Mouse (Mus musculus) urinary bladder, postnatal 25 days (tissue): ENCODE results near the gene Ceacam20.
A peak's percentile ranks its signal among the peaks of the same experiment; 100 is the strongest.
"Not testable (repeated sequence)": the region's sequence is repeated elsewhere in the genome, so short reads cannot be mapped to it uniquely, and the experiment has no call there.

ENCODE experiments used
- DNase-seq: peaks from one replicate; pipeline ENCODE4 v3.0.0; 2022; ENCODE audit warnings: low spot score

Gene Ceacam20

DNA sequence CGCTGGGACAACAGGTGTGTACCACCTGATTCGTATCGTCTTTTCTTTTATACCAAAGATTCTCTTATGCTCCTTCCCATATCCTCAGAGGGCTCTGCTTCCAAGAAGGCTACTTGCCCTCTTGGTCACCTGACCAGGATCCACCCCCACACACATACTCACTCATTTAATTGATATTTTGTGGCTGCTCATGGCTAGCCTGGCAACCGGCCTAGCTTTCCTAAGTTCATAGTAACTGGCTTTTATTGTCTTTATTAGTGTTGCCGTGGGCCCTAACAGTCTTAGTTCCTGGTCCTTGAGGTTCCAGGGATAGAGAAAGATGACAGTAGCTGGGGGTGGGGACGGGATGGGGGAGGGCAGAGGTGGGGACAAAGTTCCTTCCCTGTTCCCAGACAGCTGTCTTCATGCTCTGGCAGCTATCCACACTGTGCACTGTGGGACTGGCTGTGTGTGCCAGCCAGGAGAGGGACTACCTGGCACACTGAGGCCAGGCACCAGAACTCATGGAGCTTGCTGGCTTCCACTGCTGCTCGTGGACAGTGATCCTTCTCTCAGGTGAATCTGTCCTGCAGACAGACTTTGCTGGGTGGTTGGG lies at the start of gene Ceacam20:
Ceacam20 (plus strand) TSS at position 428 of the 595 bp plus-strand sequence.
- DNase-seq: no peak

DNA sequence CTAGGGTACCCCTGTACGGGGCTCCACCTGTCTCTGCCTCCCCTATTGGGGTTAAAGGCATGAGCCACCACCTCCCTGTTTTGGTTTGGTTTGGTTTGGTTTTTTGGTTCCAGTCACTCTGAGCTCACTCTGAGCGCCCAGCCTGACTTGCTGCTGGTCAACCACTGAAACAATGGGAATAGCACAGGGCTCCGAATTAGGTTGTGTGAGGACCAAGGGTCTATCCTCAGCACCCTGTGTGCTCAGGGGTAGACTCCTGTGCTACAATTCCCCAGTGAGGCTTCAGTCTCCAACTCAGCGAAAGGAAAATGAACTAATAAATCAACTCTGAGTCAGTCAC lies 45.1 kb upstream of the Ceacam20 start:
- DNase-seq: no peak

DNA sequence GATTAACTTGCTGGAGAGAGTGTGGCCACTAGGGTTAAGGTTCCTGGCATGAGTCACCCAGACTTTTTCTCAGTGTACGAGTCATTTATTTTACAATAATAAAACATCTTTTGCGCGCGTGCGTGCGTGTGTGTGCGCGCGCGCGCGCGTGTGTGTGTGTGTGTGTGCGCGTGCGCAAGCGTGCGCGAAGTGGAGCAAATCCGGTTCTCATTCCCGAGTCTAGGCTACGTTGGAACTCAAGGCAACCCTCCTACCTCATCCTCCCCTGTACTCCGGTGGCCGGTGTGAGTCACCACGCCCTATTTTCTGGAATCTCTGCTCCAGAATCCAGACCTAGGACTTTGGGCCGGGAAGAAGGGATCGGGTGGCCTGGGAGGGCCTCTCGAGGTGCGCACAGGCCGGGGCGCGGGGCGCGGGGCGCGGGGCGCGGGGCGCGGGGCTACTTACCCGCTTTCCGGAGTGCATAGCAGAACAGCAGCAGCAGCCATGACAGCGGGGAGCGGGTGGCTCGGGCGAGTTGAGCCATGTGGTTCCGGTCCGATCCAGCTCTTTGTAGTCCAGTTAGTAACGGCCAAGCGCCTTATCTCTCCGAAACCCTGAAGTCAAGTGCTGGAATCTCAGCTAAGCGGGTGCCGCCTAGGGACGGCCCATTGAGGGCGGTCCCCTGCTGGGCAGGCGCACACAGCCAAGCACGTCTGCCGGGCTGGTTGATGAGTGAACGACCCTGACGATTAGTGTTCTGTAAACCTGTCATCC lies 44.5 kb upstream of the Ceacam20 start, which contains the start of gene Pvr:
Pvr (minus strand) TSS at position 655 of the 756 bp plus-strand sequence.
- peak; percentile 64 for DNase-seq

DNA sequence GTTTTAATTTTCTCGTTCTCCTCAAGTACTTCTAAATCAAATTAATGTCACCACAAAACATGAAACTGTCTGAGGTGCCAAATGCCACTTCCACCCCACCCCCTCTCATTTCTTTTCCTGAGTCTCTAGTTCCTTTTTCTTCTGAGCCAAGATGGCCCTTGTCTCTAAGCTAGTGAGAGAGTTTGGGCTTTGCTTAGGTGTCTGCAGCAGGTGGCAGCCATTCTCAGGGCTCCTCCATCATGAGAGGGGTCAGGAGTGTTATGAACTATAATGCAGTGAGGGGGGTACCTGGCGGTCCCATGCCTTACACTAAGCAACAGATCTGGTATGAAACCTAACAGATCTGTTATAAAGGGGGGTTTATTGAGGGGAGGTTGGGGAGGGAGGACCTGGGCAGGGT lies 41.9 kb upstream of the Ceacam20 start:
- DNase-seq: no peak

DNA sequence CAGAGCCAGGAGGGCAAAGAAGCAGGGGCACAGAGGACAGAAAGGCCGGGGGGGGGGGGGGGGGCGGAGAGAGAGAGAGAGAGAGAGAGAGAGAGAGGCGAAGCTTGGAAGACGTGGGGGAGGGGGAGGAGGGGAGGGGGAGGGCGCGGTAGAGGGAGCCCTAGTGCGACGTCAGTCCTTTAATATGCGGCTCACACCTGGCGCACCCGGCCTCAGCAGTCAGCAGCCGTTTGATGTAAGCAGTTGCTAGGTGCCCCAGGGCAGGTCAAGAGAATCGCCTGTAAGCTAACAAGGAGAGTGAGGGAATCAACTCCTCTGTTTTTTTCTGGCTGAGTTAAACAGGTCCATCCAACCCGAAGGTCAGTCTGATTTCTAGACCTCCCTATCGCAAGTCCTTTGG lies 41.4 kb upstream of the Ceacam20 start:
- DNase-seq: no peak

DNA sequence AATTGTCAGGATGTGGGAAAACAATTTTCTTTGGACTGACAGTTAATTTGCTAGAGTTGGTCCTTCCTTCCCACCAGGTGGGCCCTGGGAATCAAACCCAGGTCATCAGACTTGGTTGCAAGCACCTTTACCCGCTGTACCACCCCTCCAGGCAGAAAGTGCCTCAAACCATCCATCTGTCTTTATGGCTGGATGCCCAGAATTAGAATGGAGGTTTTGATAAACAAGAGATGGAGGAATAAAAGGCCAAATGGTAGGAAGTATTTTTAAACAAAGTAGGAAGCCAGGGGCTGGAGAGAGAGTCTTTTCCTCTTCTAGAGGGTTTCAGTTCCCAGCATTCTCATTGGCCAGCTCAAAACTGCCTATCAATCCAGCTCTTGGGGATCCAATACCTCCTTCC lies 39.8 kb upstream of the Ceacam20 start:
- no peak for DNase-seq

DNA sequence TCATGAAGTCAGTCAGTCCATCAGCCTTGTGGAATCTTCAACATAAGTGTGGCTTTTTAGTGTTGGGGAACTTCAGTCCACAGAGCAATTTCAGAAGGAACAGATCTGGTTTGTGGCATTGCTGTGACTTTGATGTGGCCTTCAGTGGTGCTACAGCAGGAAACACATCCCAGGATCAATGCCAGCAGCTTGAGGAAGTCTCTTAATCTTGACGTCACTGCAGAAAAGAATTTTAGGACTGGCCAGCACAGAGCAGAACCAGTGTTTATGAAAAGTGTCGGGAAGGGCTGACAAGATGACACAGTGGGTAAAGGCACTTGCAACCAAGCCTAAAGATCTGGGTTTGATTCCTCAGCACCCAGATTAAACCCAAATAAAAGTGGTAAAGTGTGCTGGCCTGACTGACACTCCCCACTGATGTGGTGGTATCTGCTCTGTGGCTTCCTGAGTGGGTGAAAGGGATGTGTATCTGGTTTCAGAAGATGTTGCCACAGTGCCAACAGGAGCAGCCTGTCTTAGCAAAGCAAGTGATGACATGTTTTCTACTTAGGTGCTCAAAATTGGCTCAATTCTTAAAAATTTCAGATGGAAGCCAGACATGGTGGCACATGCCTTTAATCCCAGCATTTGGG lies 38.2 kb upstream of the Ceacam20 start:
- no peak for DNase-seq

DNA sequence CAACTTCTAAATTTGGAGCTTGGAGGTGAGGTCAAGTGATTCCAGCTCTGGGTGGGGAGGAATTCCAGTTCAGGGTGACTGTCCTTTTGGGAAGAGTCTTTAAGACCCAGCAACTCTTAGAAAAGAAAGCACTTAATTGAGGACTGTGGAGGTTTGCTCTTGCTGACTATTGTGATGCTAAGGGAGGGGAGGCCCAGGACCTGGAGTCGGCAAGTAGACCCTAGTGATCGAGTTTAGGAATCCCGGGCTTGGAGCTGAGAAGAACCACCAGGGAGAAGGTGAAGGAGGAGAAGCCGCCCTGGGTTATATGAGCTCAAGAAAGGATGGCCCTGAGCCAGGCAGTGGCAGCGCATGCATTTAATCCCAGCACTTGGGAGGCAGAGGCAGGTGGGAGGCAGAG lies 36.7 kb upstream of the Ceacam20 start:
- DNase-seq: no peak

DNA sequence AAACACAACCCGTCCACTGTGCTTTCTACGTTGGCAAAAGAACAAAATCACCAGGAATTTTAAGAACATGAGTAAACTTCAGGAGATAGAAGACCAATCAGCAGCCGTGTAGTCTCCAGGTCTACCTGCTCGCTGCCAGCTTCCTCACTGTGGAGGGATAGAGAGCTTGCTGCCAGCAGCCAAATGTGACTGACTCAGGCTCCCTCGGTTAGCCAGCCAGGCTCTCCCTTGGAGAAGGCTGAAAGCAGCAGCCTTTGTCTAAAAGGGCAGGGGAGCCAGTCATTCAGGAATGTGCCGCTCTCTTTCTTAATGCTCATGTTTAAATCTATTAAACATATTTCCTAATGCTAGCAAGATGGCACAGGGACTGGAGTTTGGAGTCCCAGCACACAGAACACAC lies 34.7 kb upstream of the Ceacam20 start:
- not testable (repeated sequence) for DNase-seq

DNA sequence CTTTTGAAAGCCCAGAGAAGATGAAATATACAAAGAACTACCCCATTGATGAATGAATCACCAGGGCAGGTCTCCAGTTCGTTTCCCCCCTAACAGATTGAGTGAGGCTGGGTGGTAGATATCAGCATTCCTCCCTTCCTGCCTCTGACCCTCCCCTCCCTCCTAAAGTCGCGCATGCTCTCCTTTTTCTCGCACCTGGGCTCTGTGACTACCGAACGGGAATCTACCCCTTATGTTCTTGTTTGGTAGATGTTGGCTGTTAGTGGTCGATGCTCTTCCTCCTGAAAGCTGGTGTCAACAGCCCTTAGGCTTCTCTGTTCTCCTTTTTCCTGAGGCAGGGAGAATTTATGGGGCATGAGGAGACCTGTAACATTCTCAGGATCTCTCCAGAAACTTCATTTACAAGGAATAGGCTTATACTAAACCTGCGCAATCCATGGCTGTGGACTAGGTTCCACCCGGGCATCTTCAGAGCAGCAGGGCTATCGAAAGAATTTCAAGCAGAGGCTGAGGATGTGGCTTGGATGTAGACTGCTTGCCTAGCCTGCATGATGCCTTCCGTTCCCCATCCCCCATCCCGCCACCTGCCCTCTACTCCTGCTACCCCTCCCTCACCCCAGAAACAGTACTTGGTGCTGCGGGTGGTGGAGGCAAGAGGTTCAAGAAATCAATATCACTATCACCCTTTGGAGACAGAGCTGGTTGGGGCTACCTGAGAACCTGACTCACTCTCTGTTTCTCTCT lies 32.9 kb upstream of the Ceacam20 start:
- DNase-seq: no peak

DNA sequence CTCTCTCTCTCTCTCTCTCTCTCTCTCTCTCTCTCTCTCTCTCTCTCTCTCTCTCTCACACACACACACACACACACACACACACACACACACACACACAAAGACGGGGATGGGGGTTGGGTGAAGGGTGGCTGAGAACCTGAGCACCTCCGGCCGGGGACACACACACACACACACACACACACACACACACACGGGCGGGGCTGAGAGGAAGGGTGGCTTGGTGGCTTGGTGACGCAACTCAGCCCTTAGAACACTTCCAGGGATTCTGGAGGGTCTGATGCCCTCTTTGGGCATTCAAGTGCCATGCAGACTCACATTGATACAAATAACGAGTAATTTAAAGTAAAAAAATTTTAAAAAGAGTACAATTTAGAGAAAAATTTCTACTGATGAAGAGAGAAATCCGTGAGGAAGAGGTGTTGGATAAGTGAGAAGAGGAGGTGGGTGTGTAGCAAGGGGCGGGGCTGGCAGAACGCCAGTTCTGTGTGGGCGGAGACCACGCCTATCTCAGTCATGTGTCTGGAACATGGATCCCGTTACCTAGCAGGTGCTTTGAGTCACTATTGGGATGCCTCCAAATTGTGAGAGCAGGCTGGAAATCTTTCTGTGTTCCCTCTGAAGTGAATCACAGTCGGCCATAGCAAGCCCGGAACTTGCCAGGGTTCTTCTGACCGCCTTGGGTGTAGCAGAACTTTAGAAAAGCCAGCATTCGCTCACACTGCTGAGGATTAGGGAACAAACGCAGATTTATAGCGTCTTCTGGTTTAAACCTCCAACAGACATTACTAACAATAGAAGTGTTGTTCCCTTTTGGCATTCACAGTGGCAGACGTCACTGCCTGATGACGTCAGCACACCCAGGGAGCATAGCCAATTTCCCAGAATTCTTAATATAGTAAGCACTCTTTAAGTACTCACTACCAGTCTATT lies 32.1 kb upstream of the Ceacam20 start:
- peak; percentile 66 for DNase-seq

DNA sequence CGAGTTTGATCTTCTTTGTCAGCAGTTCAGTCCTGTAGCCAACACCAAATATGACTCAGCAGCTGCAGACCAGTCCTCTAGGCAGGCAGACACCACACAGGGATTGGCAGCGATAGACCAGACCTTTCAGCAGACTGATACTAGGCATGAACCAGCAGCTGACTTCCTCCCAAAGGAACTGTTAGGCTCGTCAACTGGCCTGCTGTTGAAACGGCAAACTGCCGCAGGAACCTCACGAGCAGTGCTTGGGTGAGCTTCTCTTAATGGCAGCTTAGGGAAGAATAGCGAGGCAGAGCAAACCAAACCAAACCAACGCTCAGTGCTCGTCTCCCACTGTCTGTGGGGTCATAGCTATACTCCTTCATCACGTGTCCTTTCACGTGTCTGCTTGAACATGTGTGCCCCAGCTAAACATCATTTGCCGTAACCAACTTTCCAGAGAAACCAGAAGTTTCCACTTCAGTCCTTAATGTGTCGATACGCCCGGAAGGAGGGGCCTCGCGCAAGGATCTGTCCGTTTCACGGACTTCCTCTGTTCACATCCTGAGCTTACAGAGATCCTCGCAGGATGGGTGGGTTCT lies 30.0 kb upstream of the Ceacam20 start:
- DNase-seq: no peak

DNA sequence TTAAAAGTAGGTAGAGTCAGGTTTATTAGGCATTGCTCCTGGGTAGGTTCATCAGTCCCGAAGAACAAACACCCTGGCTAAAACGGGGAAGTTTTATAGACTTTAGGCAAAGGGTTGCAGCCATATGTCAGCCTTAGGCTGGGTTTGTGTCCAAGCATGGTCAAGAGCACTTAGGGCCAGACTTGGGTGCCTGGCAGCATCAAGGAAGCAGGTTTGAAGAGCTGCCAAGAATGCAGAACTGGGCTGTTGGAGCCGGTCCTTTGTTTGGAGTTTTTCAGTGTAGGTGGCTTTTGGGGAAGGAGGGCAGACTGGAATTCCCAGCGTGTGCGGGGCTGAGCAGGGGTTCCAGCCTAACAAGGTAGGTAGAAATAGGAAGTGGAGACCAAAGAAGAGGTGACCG lies 29.3 kb upstream of the Ceacam20 start:
- DNase-seq: no peak

DNA sequence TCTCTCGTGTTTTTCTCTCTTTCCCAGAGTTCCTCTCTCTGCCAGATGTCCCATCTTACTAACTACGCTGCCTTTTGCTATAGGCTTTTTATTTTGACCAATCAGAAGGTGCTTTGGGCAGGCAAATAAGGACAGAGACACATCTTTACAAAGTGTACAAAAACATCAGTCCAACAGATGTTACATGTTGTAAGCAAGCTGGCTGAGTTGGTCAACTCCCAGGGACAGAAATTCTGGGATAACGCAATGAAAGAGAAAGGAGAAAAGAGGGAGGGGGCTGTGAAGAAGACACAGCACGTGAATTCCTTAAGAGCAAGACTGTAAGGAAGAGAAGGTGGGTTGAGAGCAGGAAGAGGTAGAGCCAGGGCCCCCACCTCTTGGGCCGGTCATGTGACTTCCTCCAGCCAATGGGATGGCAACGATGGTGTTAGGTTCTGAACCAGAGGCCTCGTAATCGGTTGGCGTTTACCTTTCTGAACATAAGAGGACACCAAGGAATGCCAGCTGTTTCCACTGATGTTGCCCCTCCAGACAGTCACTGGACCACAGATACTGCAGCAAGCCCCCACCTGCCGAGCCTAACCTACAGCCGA lies 27.9 kb upstream of the Ceacam20 start:
- DNase-seq: no peak

DNA sequence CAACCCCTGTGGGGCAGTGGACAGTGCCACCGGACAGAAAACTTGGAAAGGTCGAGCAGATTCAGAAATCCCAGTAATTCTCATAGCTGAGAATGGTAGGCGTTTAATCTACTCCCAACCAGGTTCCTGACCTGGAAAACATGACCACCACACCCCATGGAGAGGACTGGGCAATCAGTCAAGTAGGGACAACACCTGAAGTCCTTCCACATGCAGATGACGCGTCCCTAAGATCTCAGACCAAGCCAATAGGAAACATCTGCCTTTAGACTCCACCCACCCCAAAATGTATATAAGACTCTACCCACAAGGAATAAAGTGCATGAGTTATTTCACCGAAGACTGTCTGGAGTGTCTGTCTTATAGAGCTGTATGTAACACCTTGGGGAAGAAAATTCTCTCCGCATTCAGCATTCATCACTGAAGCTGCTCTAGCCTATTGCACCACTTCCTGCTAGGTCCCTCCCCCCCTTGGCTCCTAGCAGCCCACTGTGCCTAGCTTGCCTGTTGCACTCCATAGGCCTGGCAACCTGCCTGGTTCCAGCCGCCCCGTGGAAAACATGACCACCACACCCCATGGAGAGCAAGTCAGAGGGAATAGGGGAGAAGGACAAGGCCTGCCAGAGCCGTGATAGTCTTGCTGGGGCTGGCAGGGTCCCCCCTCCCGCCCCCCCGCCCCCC lies 25.5 kb upstream of the Ceacam20 start:
- peak; percentile 63 for DNase-seq

DNA sequence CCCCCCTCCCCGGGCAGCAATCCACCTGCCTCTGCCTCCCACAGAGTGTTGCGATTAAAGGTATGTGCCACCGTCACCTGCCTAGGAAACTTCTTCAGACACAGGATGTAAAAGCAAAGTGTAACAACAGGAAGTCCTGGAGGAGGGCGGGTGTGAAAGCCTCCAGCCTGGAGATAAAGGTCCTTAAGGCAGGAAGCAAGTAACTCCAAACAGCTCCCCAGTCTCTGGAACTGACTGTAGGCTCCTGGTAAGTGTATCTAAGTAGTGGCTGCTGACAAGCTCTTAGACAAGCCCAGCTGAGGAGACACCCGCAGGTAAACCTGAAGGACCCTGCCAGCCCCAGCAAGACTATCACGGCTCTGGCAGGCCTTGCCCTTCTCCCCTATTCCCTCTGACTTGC lies 25.0 kb upstream of the Ceacam20 start:
- no peak for DNase-seq

DNA sequence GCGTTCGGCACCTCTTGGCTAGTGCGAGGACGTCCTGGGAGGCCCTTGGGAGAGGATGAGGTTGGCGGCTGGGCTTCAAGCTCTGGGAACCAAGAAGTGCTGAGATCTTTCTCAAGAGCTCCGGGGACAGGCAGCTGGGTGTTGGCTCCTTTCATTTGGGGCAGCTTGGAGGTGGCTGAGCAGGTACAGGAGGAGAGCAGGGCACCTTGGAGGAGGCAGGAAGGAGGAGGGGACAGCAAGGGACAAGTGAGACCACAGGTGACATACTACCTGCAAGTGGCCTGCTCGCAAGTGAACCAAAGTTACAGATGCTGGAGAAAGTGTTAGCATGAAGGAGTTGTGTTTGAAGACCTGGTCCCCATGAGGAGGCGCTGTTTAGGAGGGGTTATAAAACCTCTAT lies 20.5 kb upstream of the Ceacam20 start:
- DNase-seq: no peak

DNA sequence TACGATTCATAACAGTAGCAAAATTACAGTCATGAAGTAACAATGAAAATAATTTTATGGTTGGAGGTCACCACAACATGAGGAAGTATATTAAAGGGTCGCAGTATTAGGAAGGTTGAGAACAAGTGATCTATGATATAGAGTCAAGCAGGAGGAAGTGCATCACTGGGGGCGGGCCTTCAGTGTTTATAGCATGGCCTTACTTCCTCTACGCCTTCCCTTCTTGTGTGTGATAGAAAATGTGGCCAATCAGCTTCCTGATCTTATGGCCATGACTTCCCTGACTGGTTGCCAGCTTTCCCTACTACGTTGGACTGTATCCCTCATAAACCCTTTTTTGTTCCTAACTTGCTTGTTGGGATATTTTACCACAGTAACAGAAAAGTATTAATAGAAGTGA lies 20.0 kb upstream of the Ceacam20 start:
- DNase-seq: no peak

DNA sequence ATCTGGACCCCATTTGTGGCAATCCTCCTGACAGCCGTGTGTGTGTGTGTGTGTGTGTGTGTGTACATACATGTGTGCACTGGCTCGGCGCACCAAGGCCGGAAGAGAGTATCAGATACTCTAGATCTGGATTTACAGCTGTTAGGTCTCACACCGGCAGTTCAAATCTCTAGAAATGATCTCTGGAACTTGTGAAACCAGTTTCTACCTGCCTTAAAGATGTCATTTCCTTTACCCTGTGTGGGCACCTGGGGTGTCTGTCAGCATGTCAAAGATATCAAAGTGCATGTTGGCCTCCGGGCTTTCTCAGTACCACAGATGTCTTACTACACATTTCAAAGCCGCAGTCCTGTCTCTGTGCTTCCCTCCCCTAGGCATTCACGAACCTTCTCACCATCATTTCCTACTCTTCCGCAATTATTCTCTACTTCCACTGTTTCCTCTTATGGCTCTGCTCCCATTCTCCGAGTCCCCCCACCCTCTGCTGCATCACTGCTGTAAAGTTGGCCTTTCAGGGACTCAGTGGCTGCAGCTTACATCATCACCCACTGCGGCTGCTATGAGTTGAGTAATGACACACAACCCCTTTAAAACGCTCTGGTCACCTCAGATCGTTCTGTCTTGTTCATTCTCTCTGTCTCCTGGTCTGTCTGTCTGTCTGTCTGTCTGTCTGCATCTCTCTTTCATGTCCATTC lies 19.2 kb upstream of the Ceacam20 start:
- no peak for DNase-seq

DNA sequence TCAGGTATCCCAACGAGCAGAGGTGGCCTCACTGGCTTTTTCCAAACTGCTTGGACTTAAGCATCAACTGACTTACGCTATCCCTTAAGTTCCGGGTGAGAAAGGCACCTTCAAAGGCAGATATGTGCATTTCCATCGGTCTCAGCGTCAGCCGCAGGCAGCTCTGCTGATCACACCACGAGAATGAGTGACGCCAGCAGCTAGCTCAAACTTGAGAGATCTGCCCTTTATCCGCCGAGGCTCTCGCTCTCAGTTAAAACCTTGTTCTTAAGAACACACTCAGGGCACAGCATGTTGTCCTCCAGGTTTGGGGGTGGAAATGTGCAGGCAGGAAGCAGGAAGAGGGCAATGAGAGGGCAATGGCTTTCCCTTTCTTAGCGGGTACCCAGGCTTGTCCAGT lies 16.3 kb upstream of the Ceacam20 start:
- no peak for DNase-seq
